Mouse (Mus musculus) neutrophil, adult 5-6 weeks (primary cell): ENCODE data around the gene Mex3b. TPM values are rescaled to one million over a fixed set of nuclear protein-coding genes. Genes with fewer than 3 reads are reported as not detected.

Experiments
- ATAC-seq: fragments of 151-379, 151-347 bp; 2 replicates; pipeline ENCODE4 v1.8.0; 2017; ENCODE audit warnings: mild to moderate bottlenecking, moderate TSS enrichment; ENCODE audit not compliant: insufficient number of reproducible peaks, poor library complexity, low FRiP score, severe bottlenecking; ENCODE audit errors: extremely low read depth
- total RNA-seq: library from RNA; stranded (forward); fragments of 200-1000 nt; gene quantifications from 2 replicates; pipeline ENCODE4 v1.2.3, GENCODE M21; 2017

The Mex3b gene
- total RNA-seq, 1 experiment from 2014 or later, result 8.6 TPM

- ATAC-seq, result no peak
These were observed 38.4 kb downstream of the Mex3b start for GRCm38 (mm10) chr7:82905527-82905926.

DNA sequence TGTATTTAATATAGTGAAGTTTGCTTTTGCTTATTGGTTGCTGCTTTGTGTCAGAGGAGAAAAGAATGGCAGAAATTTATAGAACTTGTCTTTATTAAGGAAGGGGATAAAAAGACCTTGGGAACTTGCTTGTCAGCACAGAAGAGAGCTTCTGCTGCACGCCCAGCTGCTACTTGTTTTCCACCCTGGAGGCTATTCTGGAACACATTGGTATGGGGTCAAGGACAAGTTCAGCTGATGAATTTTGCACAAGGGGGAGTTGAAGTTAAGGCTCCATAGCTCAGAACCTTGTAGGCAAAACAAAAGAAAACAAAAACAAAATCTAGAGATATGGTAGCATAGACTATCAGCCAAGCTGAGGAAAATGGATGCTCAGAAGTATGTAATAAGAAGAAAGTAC, 39.9 kb downstream of the Mex3b start:
- no peak for ATAC-seq

- ATAC-seq, result no peak
These were observed 43.6 kb downstream of the Mex3b start for GRCm38 (mm10) chr7:82910536-82911384.

- ATAC-seq, result no peak
These were observed 44.4 kb downstream of the Mex3b start for GRCm38 (mm10) chr7:82911501-82911900.

DNA sequence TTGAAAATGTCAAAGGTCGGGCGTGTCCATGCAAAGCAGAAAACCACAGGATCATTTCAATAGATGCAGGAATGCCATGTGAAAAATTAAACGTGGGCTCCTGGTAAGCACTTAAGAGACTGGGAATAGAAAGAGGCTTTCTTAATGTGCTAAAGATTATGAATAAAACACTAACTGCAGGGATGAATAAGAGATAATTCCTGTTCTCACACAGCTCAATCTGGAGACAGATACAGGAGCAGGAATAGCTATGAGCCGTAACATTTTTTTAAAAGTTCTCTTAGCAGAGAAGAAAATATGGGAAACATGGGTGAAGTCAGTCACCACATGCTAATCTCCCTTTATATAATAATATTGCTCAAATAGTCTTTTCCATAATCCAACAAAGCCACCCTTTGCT, 47.2 kb downstream of the Mex3b start:
- ATAC-seq, result no peak

Other genes starting within 250 kb of the Mex3b start
- gene Saxo2, start 218.8 kb upstream of the Mex3b start, total RNA-seq, result not detected in 2 replicates
- 22.1 and 25.6 TPM in 2 replicates for gene Efl1, start 218.7 kb upstream of the Mex3b start, total RNA-seq